Mouse (Mus musculus): Measurements from ENCODE around the gene Apc2. TPM values are rescaled to one million over a fixed set of nuclear protein-coding genes. Genes with fewer than 3 reads are reported as not detected.

Gene Apc2
- total and polyA plus RNA-seq, 3 experiments: 2.3 to 2.6 (median 2.4) TPM

- no peak for TF ChIP-seq EP300 (IDR thresholded peaks at IDR 0.05; ENCODE audit: insufficient read depth, low read depth, low read length)
- TF ChIP-seq POLR2A (IDR thresholded peaks at IDR 0.05; ENCODE audit: insufficient read depth, low read depth, low read length): no peak
- no peak for TF ChIP-seq CTCF (IDR thresholded peaks at IDR 0.05)
- Histone ChIP-seq H3K4me1 (ENCODE audit: control insufficient read depth, insufficient read depth, low read length) (peaks cover 9% of the 10 kb centered on the region), H3K27ac (no peak overlapping the region; the same call in 1 of the 2 replicates), H3K4me3 (peak overlapping the region; percentile 90), H3K27me3 (ENCODE audit: control insufficient read depth, insufficient read depth, low read length) (no peaks in the 10 kb centered on the region), H3K9ac (ENCODE audit: low read depth, low read length) (peak overlapping the region; percentile 24; the same call in 1 of the 2 replicates), H3K79me2 (replicated peaks; ENCODE audit: control insufficient read depth, insufficient read depth, low read length) (peaks cover 9% of the 10 kb centered on the region), H3K36me3 (ENCODE audit: control insufficient read depth, insufficient read depth, low read length) (no peaks in the 10 kb centered on the region; the same call in 1 of the 2 replicates)
- intact Hi-C loops (cut with DNase I): no loop called here
- DNase-seq: no peak
- 70% methylated on average over 4 of the region's 4 CpGs for WGBS
These were observed 45.2 kb upstream of the Apc2 start for GRCm38 (mm10) chr10:80250573-80250972.

GRCm38 (mm10) chr10:80252011-80252410 lies 43.8 kb upstream of the Apc2 start:
- Histone ChIP-seq H3K27ac (peak overlapping the region; percentile 65), H3K9ac (ENCODE audit: low read depth, low read length) (peak overlapping the region; percentile 3), H3K4me1 (ENCODE audit: control insufficient read depth, insufficient read depth, low read length) (peaks cover 6% of the 10 kb centered on the region), H3K36me3 (ENCODE audit: control insufficient read depth, insufficient read depth, low read length) (no peaks in the 10 kb centered on the region; the same call in 1 of the 2 replicates), H3K79me2 (replicated peaks; ENCODE audit: control insufficient read depth, insufficient read depth, low read length) (peaks cover 9% of the 10 kb centered on the region), H3K27me3 (ENCODE audit: control insufficient read depth, insufficient read depth, low read length) (no peaks in the 10 kb centered on the region), H3K4me3 (no peak overlapping the region)
- DNase-seq: no peak
- TF ChIP-seq POLR2A (IDR thresholded peaks at IDR 0.05; ENCODE audit: insufficient read depth, low read depth, low read length) (no peak), CTCF (IDR thresholded peaks at IDR 0.05) (no peak), EP300 (IDR thresholded peaks at IDR 0.05; ENCODE audit: insufficient read depth, low read depth, low read length) (0 out of 2 replicates have a peak, but pooled peaks have one; percentile 21)
- intact Hi-C loops (cut with DNase I): loop anchor here (1.0 kb wide), 1 partner anchor 29 kb away; no protein-coding TSS in a partner anchor

GRCm38 (mm10) chr10:80252493-80253274 lies 43.1 kb upstream of the Apc2 start:
- DNase-seq: peak in 1 of 2 experiments; percentile 73
- 79% methylated on average over 11 of the region's 11 CpGs for WGBS
- peak overlapping the region; percentile 65 for H3K27ac ChIP-seq
- intact Hi-C loops (cut with DNase I): loop anchor here (1.0 kb wide), 1 partner anchor 29 kb away; no protein-coding TSS in a partner anchor
- no peaks in the 10 kb centered on the region; the same call in 1 of the 2 replicates for H3K36me3 ChIP-seq (ENCODE audit: control insufficient read depth, insufficient read depth, low read length)
- 0 out of 2 replicates have a peak, but pooled peaks have one; percentile 66 for TF ChIP-seq EP300 (IDR thresholded peaks at IDR 0.05; ENCODE audit: insufficient read depth, low read depth, low read length)
- TF ChIP-seq CTCF (IDR thresholded peaks at IDR 0.05): no peak
- 0 out of 2 replicates have a peak, but pooled peaks have one; percentile 17 for TF ChIP-seq POLR2A (IDR thresholded peaks at IDR 0.05; ENCODE audit: insufficient read depth, low read depth, low read length)
- H3K79me2 ChIP-seq (replicated peaks; ENCODE audit: control insufficient read depth, insufficient read depth, low read length): peaks cover 9% of the 10 kb centered on the region
- H3K27me3 ChIP-seq (ENCODE audit: control insufficient read depth, insufficient read depth, low read length): no peaks in the 10 kb centered on the region
- H3K4me1 ChIP-seq (ENCODE audit: control insufficient read depth, insufficient read depth, low read length): peaks cover 6% of the 10 kb centered on the region
- peak overlapping the region; percentile 48 for H3K9ac ChIP-seq (ENCODE audit: low read depth, low read length)
- H3K4me3 ChIP-seq: 0 out of 2 replicates have a peak overlapping the region, but pooled peaks have one; percentile 15

- Histone ChIP-seq H3K36me3 (ENCODE audit: control insufficient read depth, insufficient read depth, low read length) (no peaks in the 10 kb centered on the region; the same call in 1 of the 2 replicates), H3K4me1 (ENCODE audit: control insufficient read depth, insufficient read depth, low read length) (peaks cover 6% of the 10 kb centered on the region), H3K27ac (peak overlapping the region; percentile 10), H3K4me3 (no peak overlapping the region), H3K27me3 (ENCODE audit: control insufficient read depth, insufficient read depth, low read length) (no peaks in the 10 kb centered on the region), H3K9ac (ENCODE audit: low read depth, low read length) (0 out of 2 replicates have a peak overlapping the region, but pooled peaks have one; percentile 10), H3K79me2 (replicated peaks; ENCODE audit: control insufficient read depth, insufficient read depth, low read length) (peaks cover 9% of the 10 kb centered on the region)
- DNase-seq: no peak
- TF ChIP-seq CTCF (IDR thresholded peaks at IDR 0.05) (no peak), POLR2A (IDR thresholded peaks at IDR 0.05; ENCODE audit: insufficient read depth, low read depth, low read length) (no peak), EP300 (IDR thresholded peaks at IDR 0.05; ENCODE audit: insufficient read depth, low read depth, low read length) (no peak)
- WGBS: 60% methylated on average over 6 of the region's 6 CpGs
- intact Hi-C loops (cut with DNase I): no loop called here
These were observed 42.2 kb upstream of the Apc2 start for GRCm38 (mm10) chr10:80253551-80253950.

- TF ChIP-seq CTCF (IDR thresholded peaks at IDR 0.05) (no peak), EP300 (IDR thresholded peaks at IDR 0.05; ENCODE audit: insufficient read depth, low read depth, low read length) (no peak), POLR2A (IDR thresholded peaks at IDR 0.05; ENCODE audit: insufficient read depth, low read depth, low read length) (no peak)
- H3K27ac ChIP-seq: no peak overlapping the region; the same call in 1 of the 2 replicates
- H3K9ac ChIP-seq (ENCODE audit: low read depth, low read length): no peak overlapping the region
- H3K27me3 ChIP-seq (ENCODE audit: control insufficient read depth, insufficient read depth, low read length): no peaks in the 10 kb centered on the region
- peaks cover 9% of the 10 kb centered on the region for H3K4me1 ChIP-seq (ENCODE audit: control insufficient read depth, insufficient read depth, low read length)
- no peaks in the 10 kb centered on the region; the same call in 1 of the 2 replicates for H3K36me3 ChIP-seq (ENCODE audit: control insufficient read depth, insufficient read depth, low read length)
- peaks cover 9% of the 10 kb centered on the region for H3K79me2 ChIP-seq (replicated peaks; ENCODE audit: control insufficient read depth, insufficient read depth, low read length)
- no peak overlapping the region for H3K4me3 ChIP-seq
- no peak for DNase-seq
- intact Hi-C loops (cut with DNase I): no loop called here
- WGBS: 89% methylated on average over 26 of the region's 26 CpGs
These were observed 41.2 kb upstream of the Apc2 start for GRCm38 (mm10) chr10:80254331-80255297.
